In genomic region chrX:5917203-5917602, GRCm38 (mm10) we compare ENCODE assay signal across 24 mouse cellular contexts.
DNase-seq lines count a peak whose midpoint lies in the region; ATAC-seq and TF ChIP-seq lines count a peak whose summit lies in the region.
"Had no signal": no experiment of that assay in that cellular context is flagged by ENCODE, and none has a peak within 500 bp of the region (broad histone marks: within the 10 kb centered on the region; RNA-seq: fewer than 3 reads in every experiment).

No protein-coding gene starts in this region.

- no peak for DNase-seq in forebrain, postnatal 0 days
- peak; percentile 7 for DNase-seq in midbrain, embryonic 14.5 days
- no peak for DNase-seq in midbrain, postnatal 0 days (ENCODE audit: low spot score)
- DNase-seq in brain, adult 2 months (ENCODE audit: low read depth, low spot score) = peak; percentile 24
- DNase-seq in brain, embryonic 14.5 days (ENCODE audit: low read depth) = peak; percentile 28
- DNase-seq: adrenal gland, adult 2 months; adrenal gland, postnatal 14 days; cerebellum, adult 18-20 months; cerebellum, adult 9-10 months; embryo, embryonic 11 days; gastrocnemius, postnatal 10 days; gastrocnemius, postnatal 36 days; heart, adult 2 months; heart, postnatal 14 days; heart, postnatal 4 days had no signal

- H3K36me3 ChIP-seq in forebrain, postnatal 0 days (ENCODE audit: insufficient read depth) = no peaks in the 10 kb centered on the region
- no peaks in the 10 kb centered on the region for H3K36me3 ChIP-seq in forebrain, embryonic 16.5 days (ENCODE audit: control insufficient read depth, insufficient read depth)
- H3K36me3 ChIP-seq in midbrain, embryonic 14.5 days (ENCODE audit: control insufficient read depth, insufficient read depth, low read length) = no peaks in the 10 kb centered on the region
- no peaks in the 10 kb centered on the region for H3K36me3 ChIP-seq in midbrain, postnatal 0 days (ENCODE audit: insufficient read depth, low read length)
- H3K36me3 ChIP-seq: embryonic facial prominence, embryonic 10.5 days; embryonic facial prominence, embryonic 13.5 days; heart, embryonic 10.5 days; heart, embryonic 13.5 days had no signal

- no peak overlapping the region for H3K4me2 ChIP-seq in forebrain, postnatal 0 days (ENCODE audit: low read depth)
- H3K4me2 ChIP-seq in forebrain, embryonic 16.5 days (ENCODE audit: low read length) = no peak overlapping the region
- no peak overlapping the region for H3K4me2 ChIP-seq in midbrain, embryonic 14.5 days (ENCODE audit: low read length)
- H3K4me2 ChIP-seq in midbrain, postnatal 0 days (ENCODE audit: low read depth, low read length, poor library complexity, severe bottlenecking) = no peak overlapping the region
- H3K4me2 ChIP-seq: embryonic facial prominence, embryonic 13.5 days; forebrain, embryonic 13.5 days; heart, embryonic 13.5 days had no signal

- 42% methylated on average over 1 of the region's 1 CpGs for WGBS in forebrain, postnatal 0 days
- WGBS in forebrain, embryonic 16.5 days = 43% methylated on average over 1 of the region's 1 CpGs
- 38% methylated on average over 1 of the region's 1 CpGs for WGBS in midbrain, embryonic 14.5 days
- 34% methylated on average over 1 of the region's 1 CpGs for WGBS in midbrain, postnatal 0 days

- TF ChIP-seq CTCF in forebrain, postnatal 0 days (IDR thresholded peaks at IDR 0.05; ENCODE audit: low read depth) = no peak
- no peak for TF ChIP-seq CTCF in midbrain, postnatal 0 days (IDR thresholded peaks at IDR 0.05)
- no peak for TF ChIP-seq CTCF in brain, embryonic 14.5 days (IDR thresholded peaks at IDR 0.05; ENCODE audit: borderline replicate concordance, extremely low read depth, insufficient read depth, insufficient read length)

- peak; percentile 20; the same call in 1 of the 2 replicates for ATAC-seq in forebrain, postnatal 0 days
- ATAC-seq in forebrain, embryonic 16.5 days = no peak
- ATAC-seq in midbrain, embryonic 14.5 days (ENCODE audit: low FRiP score, low TSS enrichment) = no peak
- ATAC-seq in midbrain, postnatal 0 days (ENCODE audit: low FRiP score) = no peak
- ATAC-seq: CD4-positive, CD25-positive, alpha-beta regulatory T cell, adult 4 months; forebrain, embryonic 13.5 days; intestine, postnatal 0 days had no signal

- no peak overlapping the region for H3K9ac ChIP-seq in forebrain, postnatal 0 days
- H3K9ac ChIP-seq in forebrain, embryonic 16.5 days (replicated peaks; ENCODE audit: low read depth, low read length) = no peak overlapping the region
- H3K9ac ChIP-seq in midbrain, embryonic 14.5 days (replicated peaks; ENCODE audit: low read length) = no peak overlapping the region
- H3K9ac ChIP-seq in midbrain, postnatal 0 days (replicated peaks; ENCODE audit: low read length, poor library complexity, severe bottlenecking) = no peak overlapping the region
- H3K9ac ChIP-seq: embryonic facial prominence, embryonic 13.5 days; forebrain, embryonic 13.5 days; heart, embryonic 13.5 days had no signal

- no peaks in the 10 kb centered on the region for H3K27me3 ChIP-seq in forebrain, postnatal 0 days (ENCODE audit: insufficient read depth, low read length)
- H3K27me3 ChIP-seq in forebrain, embryonic 16.5 days (replicated peaks; ENCODE audit: control insufficient read depth, insufficient read depth, low read length) = no peaks in the 10 kb centered on the region
- no peaks in the 10 kb centered on the region for H3K27me3 ChIP-seq in midbrain, embryonic 14.5 days (ENCODE audit: control insufficient read depth, insufficient read depth, low read length)
- no peaks in the 10 kb centered on the region for H3K27me3 ChIP-seq in midbrain, postnatal 0 days (ENCODE audit: insufficient read depth, low read length)
- H3K27me3 ChIP-seq: embryonic facial prominence, embryonic 13.5 days; forebrain, embryonic 13.5 days; heart, embryonic 13.5 days had no signal

- no peak overlapping the region for H3K27ac ChIP-seq in forebrain, postnatal 0 days (ENCODE audit: low read depth, low read length)
- H3K27ac ChIP-seq in forebrain, embryonic 16.5 days (ENCODE audit: low read length) = no peak overlapping the region
- no peak overlapping the region for H3K27ac ChIP-seq in midbrain, embryonic 14.5 days (replicated peaks; ENCODE audit: low read depth, low read length)
- no peak overlapping the region for H3K27ac ChIP-seq in midbrain, postnatal 0 days (ENCODE audit: low read depth, low read length)
- H3K27ac ChIP-seq: embryonic facial prominence, embryonic 10.5 days; embryonic facial prominence, embryonic 13.5 days; forebrain, embryonic 13.5 days; heart, adult 2 months; heart, embryonic 10.5 days; heart, embryonic 13.5 days had no signal

- no peaks in the 10 kb centered on the region for H3K4me1 ChIP-seq in forebrain, postnatal 0 days (ENCODE audit: insufficient read depth)
- no peaks in the 10 kb centered on the region for H3K4me1 ChIP-seq in forebrain, embryonic 16.5 days (replicated peaks; ENCODE audit: control insufficient read depth, insufficient read depth, low read length)
- H3K4me1 ChIP-seq in midbrain, embryonic 14.5 days (ENCODE audit: control insufficient read depth, insufficient read depth, low read length) = no peaks in the 10 kb centered on the region
- H3K4me1 ChIP-seq in midbrain, postnatal 0 days (ENCODE audit: insufficient read depth, low read length) = no peaks in the 10 kb centered on the region
- H3K4me1 ChIP-seq: embryonic facial prominence, embryonic 13.5 days; forebrain, embryonic 13.5 days; heart, embryonic 10.5 days; heart, embryonic 13.5 days had no signal

- no peak overlapping the region for H3K4me3 ChIP-seq in forebrain, postnatal 0 days (ENCODE audit: low read depth, low read length)
- no peak overlapping the region for H3K4me3 ChIP-seq in forebrain, embryonic 16.5 days (replicated peaks; ENCODE audit: low read length)
- no peak overlapping the region for H3K4me3 ChIP-seq in midbrain, embryonic 14.5 days (replicated peaks; ENCODE audit: low read depth, low read length)
- H3K4me3 ChIP-seq in midbrain, postnatal 0 days (ENCODE audit: low read depth, low read length) = no peak overlapping the region
- H3K4me3 ChIP-seq: embryonic facial prominence, embryonic 10.5 days; embryonic facial prominence, embryonic 13.5 days; erythroblast, embryonic 14.5 days; forebrain, embryonic 13.5 days; heart, adult 2 months; heart, embryonic 10.5 days; heart, embryonic 13.5 days had no signal

- no peak for TF ChIP-seq POLR2A in brain, embryonic 14.5 days (IDR thresholded peaks at IDR 0.05; ENCODE audit: borderline replicate concordance, extremely low read depth, insufficient read depth, insufficient read length, poor library complexity, severe bottlenecking)

- H3K9me3 ChIP-seq in forebrain, postnatal 0 days (ENCODE audit: low read length) = no peaks in the 10 kb centered on the region
- H3K9me3 ChIP-seq in forebrain, embryonic 16.5 days (ENCODE audit: control insufficient read depth, low read length) = no peaks in the 10 kb centered on the region
- no peaks in the 10 kb centered on the region for H3K9me3 ChIP-seq in midbrain, embryonic 14.5 days (ENCODE audit: control insufficient read depth, low read length)
- H3K9me3 ChIP-seq in midbrain, postnatal 0 days (ENCODE audit: low read length) = no peaks in the 10 kb centered on the region
- H3K9me3 ChIP-seq: embryonic facial prominence, embryonic 10.5 days; embryonic facial prominence, embryonic 13.5 days; forebrain, embryonic 13.5 days; heart, embryonic 10.5 days; heart, embryonic 13.5 days had no signal

Comparison
In these comparisons a context has a peak if more than half of its experiments do, and no peak if none do; other contexts are left out.
1. DNase-seq: peak in midbrain, embryonic 14.5 days (single experiment), brain, adult 2 months (single experiment) and brain, embryonic 14.5 days (single experiment); none in forebrain, postnatal 0 days (single experiment) and midbrain, postnatal 0 days (single experiment).